Mouse (Mus musculus): ENCODE measurements at regions not wholly inside any gene's neighbourhood (a gene's known extent, or its start where the extent isn't known, plus 50 kb on each side); places are given as distances from the start of the nearest gene placed in this dataset.

DNA sequence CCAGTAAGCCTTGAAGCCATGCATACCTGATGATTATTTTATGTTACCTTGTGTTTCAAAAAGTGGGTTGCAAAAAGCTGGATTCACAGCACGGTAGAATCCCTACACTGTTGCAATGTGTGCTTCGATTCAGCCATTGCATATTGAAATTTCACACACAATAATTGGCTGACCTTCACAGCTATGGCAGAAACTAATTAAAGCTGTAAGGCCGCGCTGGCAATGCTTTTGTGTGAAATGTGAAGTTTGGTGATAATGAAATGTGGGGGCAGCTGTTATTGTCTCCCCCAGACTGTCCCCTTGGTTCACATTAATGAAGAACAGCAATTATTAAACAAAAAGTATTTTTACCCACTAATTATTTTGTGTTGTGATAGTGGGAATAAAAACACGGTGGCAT, 173.8 kb upstream of the Etaa1 start:
- H3K9me3 ChIP-seq (ENCODE audit: control insufficient read depth, low read length) = no peaks in the 10 kb centered on the region
- no peak overlapping the region for H3K27ac ChIP-seq (ENCODE audit: low read length)
- ATAC-seq = no peak
- 85% methylated on average over 5 of the region's 5 CpGs for WGBS
- H3K9ac ChIP-seq (ENCODE audit: low read depth, low read length) = no peak overlapping the region
- no peak overlapping the region for H3K4me2 ChIP-seq (ENCODE audit: low read depth, low read length)
- H3K4me3 ChIP-seq (ENCODE audit: low read length) = no peak overlapping the region
- no peaks in the 10 kb centered on the region for H3K4me1 ChIP-seq (ENCODE audit: control insufficient read depth, insufficient read depth, low read length)
- H3K27me3 ChIP-seq (replicated peaks; ENCODE audit: control insufficient read depth, insufficient read depth, low read length) = no peaks in the 10 kb centered on the region
- H3K36me3 ChIP-seq (ENCODE audit: control insufficient read depth, insufficient read depth, low read length) = no peaks in the 10 kb centered on the region

DNA sequence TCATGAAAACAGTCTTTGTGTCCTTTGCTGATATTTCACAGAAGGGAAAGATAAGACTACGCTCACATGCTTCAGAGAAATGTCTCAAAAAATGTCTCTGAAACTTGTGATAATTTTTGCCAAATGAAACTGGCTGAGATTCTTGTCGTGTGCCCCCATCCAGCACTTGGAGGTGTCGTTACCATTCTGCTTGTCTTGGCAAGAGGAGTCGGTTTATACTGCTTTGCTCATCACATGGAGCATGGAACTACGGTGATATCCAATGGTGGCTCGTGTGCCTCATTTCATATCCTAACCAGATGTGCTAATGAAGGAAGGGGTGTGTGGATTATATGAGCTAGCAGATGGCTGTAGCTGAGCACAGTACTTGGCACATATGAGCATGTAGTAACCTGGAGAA, 169.4 kb upstream of the Etaa1 start:
- Histone ChIP-seq H3K36me3 (ENCODE audit: control insufficient read depth, insufficient read depth, low read length) (no peaks in the 10 kb centered on the region), H3K4me1 (ENCODE audit: control insufficient read depth, insufficient read depth, low read length) (no peaks in the 10 kb centered on the region), H3K4me2 (ENCODE audit: low read depth, low read length) (no peak overlapping the region), H3K9me3 (ENCODE audit: control insufficient read depth, low read length) (no peaks in the 10 kb centered on the region), H3K4me3 (ENCODE audit: low read length) (no peak overlapping the region), H3K27ac (ENCODE audit: low read length) (no peak overlapping the region), H3K9ac (ENCODE audit: low read depth, low read length) (no peak overlapping the region), H3K27me3 (replicated peaks; ENCODE audit: control insufficient read depth, insufficient read depth, low read length) (no peaks in the 10 kb centered on the region)
- no peak for ATAC-seq
- WGBS = 83% methylated on average over 6 of the region's 6 CpGs

DNA sequence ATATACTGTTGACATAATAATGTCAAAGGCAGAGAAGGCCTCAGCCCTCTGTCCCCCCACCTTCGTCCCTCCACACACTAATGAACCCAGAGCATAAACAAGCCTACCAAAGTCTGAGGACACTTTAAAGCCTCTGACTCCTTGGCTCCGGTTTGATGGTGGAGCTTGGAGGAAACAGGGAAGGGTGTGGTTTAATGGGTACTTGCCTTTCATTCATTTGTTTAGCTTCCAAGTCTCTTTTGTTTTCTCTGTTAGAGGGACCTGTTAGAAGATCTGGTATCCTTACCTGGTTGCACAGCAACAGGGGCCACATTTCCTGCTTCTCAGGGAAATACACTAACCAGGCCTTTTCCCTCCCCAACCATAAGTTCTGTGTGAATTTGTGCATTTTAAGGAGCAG, 168.9 kb upstream of the Etaa1 start:
- Histone ChIP-seq H3K9ac (ENCODE audit: low read depth, low read length) (no peak overlapping the region), H3K9me3 (ENCODE audit: control insufficient read depth, low read length) (no peaks in the 10 kb centered on the region), H3K4me1 (ENCODE audit: control insufficient read depth, insufficient read depth, low read length) (no peaks in the 10 kb centered on the region), H3K4me2 (ENCODE audit: low read depth, low read length) (no peak overlapping the region), H3K27me3 (replicated peaks; ENCODE audit: control insufficient read depth, insufficient read depth, low read length) (no peaks in the 10 kb centered on the region), H3K36me3 (ENCODE audit: control insufficient read depth, insufficient read depth, low read length) (no peaks in the 10 kb centered on the region), H3K4me3 (ENCODE audit: low read length) (no peak overlapping the region), H3K27ac (ENCODE audit: low read length) (no peak overlapping the region)
- 42% methylated on average over 2 of the region's 2 CpGs for WGBS
- no peak for ATAC-seq

- ATAC-seq = peak; percentile 91
- 41% methylated on average over 9 of the region's 9 CpGs for WGBS
- H3K4me1 ChIP-seq (ENCODE audit: control insufficient read depth, insufficient read depth, low read length) = no peaks in the 10 kb centered on the region
- no peaks in the 10 kb centered on the region for H3K27me3 ChIP-seq (replicated peaks; ENCODE audit: control insufficient read depth, insufficient read depth, low read length)
- H3K4me3 ChIP-seq (ENCODE audit: low read length) = no peak overlapping the region
- H3K9me3 ChIP-seq (ENCODE audit: control insufficient read depth, low read length) = no peaks in the 10 kb centered on the region
- no peak overlapping the region for H3K9ac ChIP-seq (ENCODE audit: low read depth, low read length)
- H3K36me3 ChIP-seq (ENCODE audit: control insufficient read depth, insufficient read depth, low read length) = no peaks in the 10 kb centered on the region
- no peak overlapping the region for H3K4me2 ChIP-seq (ENCODE audit: low read depth, low read length)
- H3K27ac ChIP-seq (ENCODE audit: low read length) = 0 out of 2 replicates have a peak overlapping the region, but pooled peaks have one; percentile 36
These were observed 162.2 kb upstream of the Etaa1 start for GRCm38 (mm10) chr11:18115693-18116450.

DNA sequence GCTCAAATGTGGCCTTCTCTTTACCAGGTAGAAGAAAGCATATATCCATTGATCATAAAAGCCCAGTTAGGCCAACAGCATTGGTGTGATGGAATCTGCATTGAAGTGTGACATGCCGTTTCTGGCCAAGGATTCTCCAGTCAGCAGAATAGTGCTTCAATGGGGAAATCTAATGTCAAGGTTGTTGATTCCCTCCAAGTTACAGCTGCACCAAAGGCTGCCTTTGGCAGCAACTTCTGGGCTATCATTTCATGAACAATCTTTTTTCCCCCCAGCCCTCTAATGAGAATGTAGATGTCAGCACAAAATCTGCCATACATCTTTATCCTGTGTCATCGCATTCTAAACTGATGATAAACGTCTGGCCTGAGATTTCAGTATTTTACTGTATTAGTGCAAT, 149.2 kb upstream of the Etaa1 start:
- no peaks in the 10 kb centered on the region for H3K36me3 ChIP-seq (ENCODE audit: control insufficient read depth, insufficient read depth, low read length)
- H3K4me3 ChIP-seq (ENCODE audit: low read length) = no peak overlapping the region
- WGBS = 75% methylated on average over 3 of the region's 3 CpGs
- no peaks in the 10 kb centered on the region for H3K9me3 ChIP-seq (ENCODE audit: control insufficient read depth, low read length)
- no peak overlapping the region for H3K4me2 ChIP-seq (ENCODE audit: low read depth, low read length)
- H3K9ac ChIP-seq (ENCODE audit: low read depth, low read length) = no peak overlapping the region
- no peak for ATAC-seq
- H3K4me1 ChIP-seq (ENCODE audit: control insufficient read depth, insufficient read depth, low read length) = no peaks in the 10 kb centered on the region
- H3K27me3 ChIP-seq (replicated peaks; ENCODE audit: control insufficient read depth, insufficient read depth, low read length) = no peaks in the 10 kb centered on the region
- H3K27ac ChIP-seq (ENCODE audit: low read length) = no peak overlapping the region

GRCm38 (mm10) chr11:18075840-18076435, 122.3 kb upstream of the Etaa1 start:
- no peak overlapping the region for H3K4me3 ChIP-seq (ENCODE audit: low read length)
- no peaks in the 10 kb centered on the region for H3K36me3 ChIP-seq (ENCODE audit: control insufficient read depth, insufficient read depth, low read length)
- no peak overlapping the region for H3K9ac ChIP-seq (ENCODE audit: low read depth, low read length)
- no peaks in the 10 kb centered on the region for H3K27me3 ChIP-seq (replicated peaks; ENCODE audit: control insufficient read depth, insufficient read depth, low read length)
- no peaks in the 10 kb centered on the region for H3K9me3 ChIP-seq (ENCODE audit: control insufficient read depth, low read length)
- H3K4me2 ChIP-seq (ENCODE audit: low read depth, low read length) = no peak overlapping the region
- WGBS = 68% methylated on average over 4 of the region's 4 CpGs
- no peak overlapping the region for H3K27ac ChIP-seq (ENCODE audit: low read length)
- ATAC-seq = no peak
- H3K4me1 ChIP-seq (ENCODE audit: control insufficient read depth, insufficient read depth, low read length) = no peaks in the 10 kb centered on the region

DNA sequence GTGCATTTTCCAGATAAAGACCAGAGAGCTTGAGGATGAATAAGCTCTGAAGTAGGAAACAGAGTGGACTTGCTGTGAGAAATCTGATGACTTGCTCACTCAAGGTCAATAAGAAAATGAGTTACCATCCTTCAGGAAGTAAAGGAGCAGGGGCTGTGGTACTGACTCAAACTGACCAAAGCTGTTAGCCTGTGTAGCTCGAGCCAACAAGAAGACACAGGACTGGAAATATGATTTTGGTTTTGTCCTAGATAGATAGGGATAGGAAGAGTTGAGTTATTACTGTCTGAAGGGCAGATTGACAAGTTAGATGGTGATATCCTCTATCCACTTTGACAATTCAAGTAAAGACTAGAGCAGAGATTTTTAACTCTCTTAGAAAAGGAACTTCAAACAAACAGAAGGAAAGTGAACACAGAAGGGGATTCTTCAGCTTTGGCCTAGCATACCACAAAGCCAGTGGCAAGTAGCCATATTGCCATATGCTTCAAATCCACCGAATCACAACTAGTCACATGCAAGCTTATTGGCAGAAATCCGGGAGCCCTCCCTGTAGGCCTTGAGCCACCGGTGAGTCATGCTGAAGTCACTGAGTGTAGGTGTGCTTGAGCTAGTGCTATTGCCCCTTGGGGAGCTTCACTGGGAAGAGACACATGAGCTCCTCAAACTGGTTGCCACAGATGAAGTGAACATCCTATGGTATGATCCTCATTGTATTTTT, 117.1 kb upstream of the Etaa1 start:
- Histone ChIP-seq H3K4me3 (ENCODE audit: low read length) (no peak overlapping the region), H3K9me3 (ENCODE audit: control insufficient read depth, low read length) (no peaks in the 10 kb centered on the region), H3K4me2 (ENCODE audit: low read depth, low read length) (no peak overlapping the region), H3K27ac (ENCODE audit: low read length) (no peak overlapping the region), H3K9ac (ENCODE audit: low read depth, low read length) (no peak overlapping the region), H3K36me3 (ENCODE audit: control insufficient read depth, insufficient read depth, low read length) (no peaks in the 10 kb centered on the region), H3K4me1 (ENCODE audit: control insufficient read depth, insufficient read depth, low read length) (no peaks in the 10 kb centered on the region), H3K27me3 (replicated peaks; ENCODE audit: control insufficient read depth, insufficient read depth, low read length) (no peaks in the 10 kb centered on the region)
- ATAC-seq = no peak
- 74% methylated on average over 4 of the region's 4 CpGs for WGBS

GRCm38 (mm10) chr11:18070032-18070374, 116.3 kb upstream of the Etaa1 start:
- H3K4me2 ChIP-seq (ENCODE audit: low read depth, low read length) = no peak overlapping the region
- no peak overlapping the region for H3K9ac ChIP-seq (ENCODE audit: low read depth, low read length)
- H3K36me3 ChIP-seq (ENCODE audit: control insufficient read depth, insufficient read depth, low read length) = no peaks in the 10 kb centered on the region
- H3K4me1 ChIP-seq (ENCODE audit: control insufficient read depth, insufficient read depth, low read length) = no peaks in the 10 kb centered on the region
- no peak overlapping the region for H3K4me3 ChIP-seq (ENCODE audit: low read length)
- no peak for ATAC-seq
- H3K27me3 ChIP-seq (replicated peaks; ENCODE audit: control insufficient read depth, insufficient read depth, low read length) = no peaks in the 10 kb centered on the region
- no peak overlapping the region for H3K27ac ChIP-seq (ENCODE audit: low read length)
- no peaks in the 10 kb centered on the region for H3K9me3 ChIP-seq (ENCODE audit: control insufficient read depth, low read length)
- WGBS = 59% methylated on average over 8 of the region's 8 CpGs

- no peak overlapping the region for H3K4me3 ChIP-seq (ENCODE audit: low read length)
- H3K4me1 ChIP-seq (ENCODE audit: control insufficient read depth, insufficient read depth, low read length) = no peaks in the 10 kb centered on the region
- 48% methylated on average over 7 of the region's 7 CpGs for WGBS
- no peak overlapping the region for H3K4me2 ChIP-seq (ENCODE audit: low read depth, low read length)
- no peaks in the 10 kb centered on the region for H3K36me3 ChIP-seq (ENCODE audit: control insufficient read depth, insufficient read depth, low read length)
- H3K27ac ChIP-seq (ENCODE audit: low read length) = no peak overlapping the region
- H3K27me3 ChIP-seq (replicated peaks; ENCODE audit: control insufficient read depth, insufficient read depth, low read length) = no peaks in the 10 kb centered on the region
- ATAC-seq = no peak
- no peaks in the 10 kb centered on the region for H3K9me3 ChIP-seq (ENCODE audit: control insufficient read depth, low read length)
- H3K9ac ChIP-seq (ENCODE audit: low read depth, low read length) = no peak overlapping the region
These were observed 115.8 kb upstream of the Etaa1 start for GRCm38 (mm10) chr11:18069348-18070031.
